ENCODE assay signal across 20 mouse cellular contexts in the genomic region with DNA sequence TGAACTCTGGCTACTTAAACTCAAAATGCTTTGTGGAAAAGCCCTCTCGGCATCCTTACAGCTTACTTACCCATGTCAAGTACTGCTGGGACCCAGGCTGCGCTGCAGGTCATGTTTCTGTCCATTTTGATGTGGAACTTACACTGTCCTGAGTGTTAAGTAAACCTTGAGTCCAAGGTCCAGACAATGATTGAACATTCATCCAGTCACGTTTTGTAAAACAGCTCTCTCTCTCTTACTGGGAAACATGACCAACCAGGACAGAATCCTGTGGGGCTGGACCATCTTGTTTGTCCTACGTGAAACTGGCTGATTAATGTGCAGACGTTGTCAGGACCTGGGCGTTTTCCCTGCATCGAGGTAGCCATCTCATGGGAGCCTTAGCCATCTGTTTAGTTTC. TPM values are rescaled to one million over a fixed set of nuclear protein-coding genes. Genes with fewer than 3 reads are reported as not detected.
DNase-seq lines count a peak whose midpoint lies in the region; ATAC-seq lines count a peak whose summit lies in the region.
"Had no signal": no experiment of that assay in that cellular context is flagged by ENCODE, and none has a peak within 500 bp of the region (broad histone marks: within the 10 kb centered on the region; RNA-seq: fewer than 3 reads in every experiment).

No protein-coding gene starts in this region.

- 55% methylated on average over 7 of the region's 7 CpGs for WGBS in hindbrain, embryonic 13.5 days
- WGBS in hindbrain, embryonic 16.5 days = 55% methylated on average over 7 of the region's 7 CpGs
- WGBS in liver, embryonic 15.5 days (ENCODE audit: insufficient replicate concordance) = 45% methylated on average over 7 of the region's 7 CpGs

- H3K36me3 ChIP-seq in hindbrain, embryonic 13.5 days = peaks cover 12% of the 10 kb centered on the region
- H3K36me3 ChIP-seq in hindbrain, embryonic 16.5 days (ENCODE audit: control insufficient read depth, insufficient read depth, low read length) = no peaks in the 10 kb centered on the region
- no peaks in the 10 kb centered on the region for H3K36me3 ChIP-seq in liver, embryonic 15.5 days (replicated peaks)
- H3K36me3 ChIP-seq: neural tube, embryonic 13.5 days had no signal

- H3K27ac ChIP-seq in hindbrain, embryonic 13.5 days = no peak overlapping the region
- no peak overlapping the region for H3K27ac ChIP-seq in hindbrain, embryonic 16.5 days (ENCODE audit: low read depth, low read length)
- H3K27ac ChIP-seq in liver, embryonic 15.5 days (replicated peaks) = no peak overlapping the region
- H3K27ac ChIP-seq: gastrocnemius, adult 2 months; heart, embryonic 15.5 days; hindbrain, embryonic 10.5 days; midbrain, embryonic 12.5 days had no signal

- DNase-seq in MN1 (ENCODE audit: low spot score) = peak; percentile 51
- DNase-seq in kidney, postnatal 25 days = peak; percentile 25 to 52
- no peak for DNase-seq in embryo, embryonic 9.5 days (ENCODE audit: extremely low spot score)
- no peak for DNase-seq in cerebellum, postnatal 14 days
- DNase-seq in testis, postnatal 14 days (ENCODE audit: low spot score) = no peak
- DNase-seq: adrenal gland, adult 8-10 months; cerebellum, adult 11 months; cerebellum, postnatal 36 days; gastrocnemius, adult 2 months; heart, adult 18-20 months; thymus, postnatal 4 days had no signal

- H3K9ac ChIP-seq in hindbrain, embryonic 13.5 days = 0 out of 2 replicates have a peak overlapping the region, but pooled peaks have one; percentile 8
- no peak overlapping the region for H3K9ac ChIP-seq in hindbrain, embryonic 16.5 days (ENCODE audit: low read depth, low read length)
- no peak overlapping the region for H3K9ac ChIP-seq in liver, embryonic 15.5 days
- H3K9ac ChIP-seq: heart, embryonic 15.5 days; midbrain, embryonic 12.5 days; neural tube, embryonic 13.5 days had no signal

- H3K4me2 ChIP-seq in hindbrain, embryonic 13.5 days = no peak overlapping the region
- no peak overlapping the region for H3K4me2 ChIP-seq in hindbrain, embryonic 16.5 days (ENCODE audit: low read length)
- H3K4me2 ChIP-seq in liver, embryonic 15.5 days = peak overlapping the region; percentile 11; the same call in 1 of the 2 replicates
- H3K4me2 ChIP-seq: heart, embryonic 15.5 days; midbrain, embryonic 12.5 days; neural tube, embryonic 13.5 days had no signal

- H3K27me3 ChIP-seq in hindbrain, embryonic 13.5 days = no peaks in the 10 kb centered on the region
- H3K27me3 ChIP-seq in hindbrain, embryonic 16.5 days (replicated peaks; ENCODE audit: control insufficient read depth, insufficient read depth, low read length) = no peaks in the 10 kb centered on the region
- no peaks in the 10 kb centered on the region for H3K27me3 ChIP-seq in liver, embryonic 15.5 days
- H3K27me3 ChIP-seq: CH12.LX; heart, embryonic 15.5 days; midbrain, embryonic 12.5 days; neural tube, embryonic 13.5 days had no signal

- no peak for ATAC-seq in hindbrain, embryonic 13.5 days (ENCODE audit: low FRiP score)
- no peak for ATAC-seq in hindbrain, embryonic 16.5 days
- peak; percentile 85 for ATAC-seq in liver, embryonic 15.5 days (ENCODE audit: insufficient read depth)
- ATAC-seq: forebrain, embryonic 16.5 days had no signal

- H3K4me1 ChIP-seq in hindbrain, embryonic 13.5 days (replicated peaks) = peaks cover 19% of the 10 kb centered on the region
- H3K4me1 ChIP-seq in hindbrain, embryonic 16.5 days (ENCODE audit: control insufficient read depth, insufficient read depth, low read depth, low read length) = peaks cover 2% of the 10 kb centered on the region; the same call in 1 of the 2 replicates
- H3K4me1 ChIP-seq in liver, embryonic 15.5 days (replicated peaks) = no peaks in the 10 kb centered on the region
- H3K4me1 ChIP-seq: heart, embryonic 15.5 days had no signal

- no peaks in the 10 kb centered on the region for H3K9me3 ChIP-seq in hindbrain, embryonic 13.5 days
- no peaks in the 10 kb centered on the region for H3K9me3 ChIP-seq in hindbrain, embryonic 16.5 days (ENCODE audit: control insufficient read depth, low read length)
- no peaks in the 10 kb centered on the region for H3K9me3 ChIP-seq in liver, embryonic 15.5 days (replicated peaks)
- H3K9me3 ChIP-seq: heart, embryonic 15.5 days; hindbrain, embryonic 10.5 days; midbrain, embryonic 12.5 days; neural tube, embryonic 13.5 days had no signal

- H3K4me3 ChIP-seq in hindbrain, embryonic 13.5 days = no peak overlapping the region
- H3K4me3 ChIP-seq in hindbrain, embryonic 16.5 days (ENCODE audit: low read length) = no peak overlapping the region
- no peak overlapping the region for H3K4me3 ChIP-seq in liver, embryonic 15.5 days (replicated peaks)
- H3K4me3 ChIP-seq: gastrocnemius, adult 2 months; heart, embryonic 15.5 days; hindbrain, embryonic 10.5 days; midbrain, embryonic 12.5 days; neural tube, embryonic 13.5 days had no signal

RNA-seq across cellular contexts. Expression of a gene that starts 13.0 kb away (rescaled TPM):
- 6.1 and 6.2 TPM in 2 replicates for polyA plus RNA-seq in hindbrain, embryonic 13.5 days (2015; fragmentation: Nextera tagmentation; extraction: Ambion mirVana)
- polyA plus RNA-seq in hindbrain, embryonic 16.5 days (2015; fragmentation: Nextera tagmentation; extraction: Ambion mirVana) = 16.0 and 18.4 TPM in 2 replicates
- polyA plus RNA-seq in liver, embryonic 15.5 days (2015; fragmentation: Nextera tagmentation; extraction: Ambion mirVana) = 6.6 and 8.2 TPM in 2 replicates

Comparison
In these comparisons a context has a peak if more than half of its experiments do, and no peak if none do; other contexts are left out.
1. DNase-seq: peak in MN1 (single experiment) and kidney, postnatal 25 days (2 of 2); none in embryo, embryonic 9.5 days (single experiment), cerebellum, postnatal 14 days (0 of 2) and testis, postnatal 14 days (single experiment).